Mouse (Mus musculus) spleen, embryonic (tissue): ENCODE measurements around the gene Slc26a1.

ENCODE experiments used
- CTCF ChIA-PET: fragments of 350-600 bp; sonication (Branson Sonifier 250); formaldehyde crosslinking; loops from one replicate; lab custom pipeline; 2022; lab: Charles Lee

Gene Slc26a1

GRCm38 (mm10) chr5:108626050-108626660 is 49.2 kb downstream of the Slc26a1 start:
- CTCF ChIA-PET, result no interaction called here

DNA sequence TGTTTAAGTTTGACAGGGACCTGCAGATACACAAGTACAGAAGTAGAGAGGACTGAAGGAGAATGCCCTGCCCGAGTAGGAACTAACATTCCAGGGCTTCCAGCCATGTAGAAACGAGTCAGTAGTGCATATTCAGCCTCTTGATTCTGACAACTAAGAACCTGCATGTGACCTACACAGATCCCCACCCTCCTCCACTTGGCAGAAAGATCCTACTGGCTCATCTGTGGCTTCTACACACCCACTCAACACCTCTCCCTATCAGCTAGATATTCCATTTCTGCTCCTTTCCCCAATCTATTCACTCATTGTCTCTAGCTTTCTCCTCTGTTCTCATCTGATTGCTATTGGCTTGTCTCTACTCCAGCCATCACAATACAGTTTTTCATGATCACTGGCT is 53.5 kb downstream of the Slc26a1 start:
- CTCF ChIA-PET, result interaction anchor here (0.5 kb wide), 1 partner anchor 710 kb away, joined by 6 read pairs; no protein-coding TSS in a partner anchor
